Mouse (Mus musculus) liver, postnatal 0 days (tissue): ENCODE measurements around the gene Cdk17.

Experiments used
- CTCF ChIP-seq: sonication (generic); IDR thresholded peaks from 2 replicates; pipeline ENCODE4 v1.5.1; 2016; ENCODE audit warnings: antibody characterized with exemption, low read depth
- EP300 ChIP-seq: IDR thresholded peaks from 2 replicates; pipeline ENCODE4 v1.6.1; 2016; ENCODE audit warnings: antibody characterized with exemption, low read depth, mild to moderate bottlenecking

DNA sequence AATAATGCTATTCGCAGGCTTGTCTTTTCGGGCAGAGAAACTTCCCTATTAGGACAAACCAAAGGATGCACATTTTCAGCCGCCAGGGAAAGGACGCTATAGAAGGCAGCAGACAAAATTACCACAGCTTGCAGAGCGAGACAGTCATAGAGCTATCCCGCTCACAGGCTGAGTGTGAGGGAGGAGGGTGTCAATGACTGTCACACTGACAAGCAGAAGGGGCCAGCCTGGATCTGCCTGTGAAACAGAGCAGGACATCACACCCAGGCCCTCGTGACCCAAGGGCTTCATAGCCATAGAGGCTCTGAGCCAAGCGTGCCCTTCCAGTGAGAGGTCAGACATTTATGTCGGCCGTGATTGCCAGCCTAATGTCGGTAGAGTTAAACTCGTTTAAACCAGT lies 119.9 kb downstream of the Cdk17 start:
- no peak for TF ChIP-seq CTCF
- no peak for TF ChIP-seq EP300
